Mouse (Mus musculus) ES-E14 (cell line): ENCODE results near the gene Cdh18.

Experiments used
- HCFC1 ChIP-seq: IDR thresholded peaks from 2 replicates; pipeline ENCODE4 v1.6.1; 2012; ENCODE audit warnings: low read length, inconsistent platforms, borderline replicate concordance; ENCODE audit not compliant: insufficient read depth
- MAFK ChIP-seq: IDR thresholded peaks from 2 replicates; pipeline ENCODE4 v1.6.1; 2014; ENCODE audit warnings: mild to moderate bottlenecking, low read depth, low read length, inconsistent platforms; ENCODE audit not compliant: insufficient read depth
- ZC3H11A ChIP-seq: IDR thresholded peaks from 2 replicates; pipeline ENCODE4 v1.6.1; 2012; ENCODE audit warnings: low read depth, mild to moderate bottlenecking, inconsistent platforms, low read length, borderline replicate concordance
- ZNF384 ChIP-seq: IDR thresholded peaks from 2 replicates; pipeline ENCODE4 v1.6.1; 2012; ENCODE audit warnings: low read depth, low read length, inconsistent platforms

DNA sequence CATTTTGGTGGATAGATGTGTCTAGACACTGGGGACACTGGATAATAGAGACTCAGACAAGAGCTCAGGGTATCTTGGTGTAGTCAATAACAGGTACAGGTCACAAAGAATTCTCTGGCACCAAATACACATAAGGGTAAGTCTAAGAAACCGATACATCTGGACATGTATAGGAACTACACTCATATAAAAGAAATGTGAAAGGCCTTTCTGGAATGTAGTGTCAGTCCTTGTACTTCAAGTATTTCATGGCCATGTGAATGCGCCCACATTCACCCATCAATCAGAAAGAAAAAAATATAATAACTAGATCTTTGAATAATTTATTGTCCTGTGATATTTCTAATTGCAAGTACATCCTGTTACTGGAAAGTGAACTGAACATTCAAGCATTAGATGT is 855.0 kb downstream of the Cdh18 start:
- no peak for TF ChIP-seq HCFC1
- no peak for TF ChIP-seq MAFK
- TF ChIP-seq ZNF384, result no peak
- TF ChIP-seq ZC3H11A, result no peak
